Mouse (Mus musculus) spleen, adult 2 months (tissue): ENCODE data around the gene Hpse. TPM values are rescaled to one million over a fixed set of nuclear protein-coding genes. Genes with fewer than 3 reads are reported as not detected.

ENCODE experiments used
- DNase-seq, 2 experiments: peaks; one replicate each; pipeline versions ENCODE4 v3.0.0 to v3.0.0-alpha.2; 2012 to 2021; ENCODE audit warnings: low spot score in 2 of 2, low read depth in 1 of 2
- H3K27ac ChIP-seq: fragments of 200-500 bp; 2 replicates; pipeline ENCODE4 v1.5.1; 2012; ENCODE audit warnings: low read length, inconsistent platforms; ENCODE audit not compliant: insufficient read depth
- H3K27me3 ChIP-seq: fragments of 200-500 bp; 2 replicates; pipeline ENCODE4 v1.6.1; 2012; ENCODE audit warnings: mild to moderate bottlenecking, moderate library complexity, low read length, inconsistent platforms; ENCODE audit not compliant: control insufficient read depth, insufficient read depth
- H3K36me3 ChIP-seq: fragments of 200-500 bp; 2 replicates; pipeline ENCODE4 v1.6.1; 2012; ENCODE audit warnings: mild to moderate bottlenecking, low read length, inconsistent platforms; ENCODE audit not compliant: control insufficient read depth, insufficient read depth
- H3K4me1 ChIP-seq: fragments of 200-500 bp; 2 replicates; pipeline ENCODE4 v1.6.1; 2011; ENCODE audit warnings: inconsistent platforms; ENCODE audit not compliant: control insufficient read depth, insufficient read depth, insufficient read length
- H3K4me3 ChIP-seq: fragments of 200-500 bp; 2 replicates; pipeline ENCODE4 v1.5.1; 2011; ENCODE audit warnings: mild to moderate bottlenecking, inconsistent platforms; ENCODE audit not compliant: insufficient read depth, insufficient read length; ENCODE audit errors: extremely low read depth
- CTCF ChIP-seq: fragments of 200-500 bp; IDR thresholded peaks from 2 replicates; pipeline ENCODE4 v1.5.1; 2011; ENCODE audit warnings: mild to moderate bottlenecking, inconsistent platforms; ENCODE audit not compliant: insufficient read depth, insufficient read length, insufficient replicate concordance; ENCODE audit errors: extremely low read depth
- POLR2A ChIP-seq: fragments of 200-500 bp; IDR thresholded peaks from 2 replicates; pipeline ENCODE4 v1.6.1; 2011; ENCODE audit warnings: low read depth, low read length, inconsistent platforms
- WGBS: fragments of 180-500 bp; shearing (Covaris S2); methylation state at CpG from one replicate; pipeline ENCODE4 v1.1.7; 2018; 5-methylcytosine and 5-hydroxymethylcytosine counted together
- polyA plus RNA-seq: library from polyadenylated mRNA; depleted of rRNA; stranded (reverse); fragments of >200 nt; gene quantifications from 2 replicates; pipeline ENCODE4 v1.2.3, GENCODE M21; 2012

Hpse gene
- polyA plus RNA-seq, 1 experiment, result 7.3 TPM

GRCm38 (mm10) chr5:100716762-100717161 lies 2.8 kb downstream of the Hpse start:
- Histone ChIP-seq H3K27ac (no peak overlapping the region), H3K4me3 (no peak overlapping the region), H3K36me3 (no peaks in the 10 kb centered on the region), H3K27me3 (no peaks in the 10 kb centered on the region), H3K4me1 (peaks cover 17% of the 10 kb centered on the region; the same call in 1 of the 2 replicates)
- 68% methylated on average over 15 of the region's 15 CpGs for WGBS
- no peak for DNase-seq
- TF ChIP-seq POLR2A (no peak), CTCF (no peak)

- TF ChIP-seq CTCF (no peak), POLR2A (no peak)
- peaks cover 2% of the 10 kb centered on the region for H3K36me3 ChIP-seq
- H3K4me3 ChIP-seq, result no peak overlapping the region
- 70% methylated on average over 6 of the region's 6 CpGs for WGBS
- no peak for DNase-seq
- H3K4me1 ChIP-seq, result peaks cover 12% of the 10 kb centered on the region; the same call in 1 of the 2 replicates
- H3K27ac ChIP-seq, result no peak overlapping the region
- no peaks in the 10 kb centered on the region for H3K27me3 ChIP-seq
These were observed 8.3 kb downstream of the Hpse start for GRCm38 (mm10) chr5:100711219-100711618.

GRCm38 (mm10) chr5:100710012-100710411 lies 9.5 kb downstream of the Hpse start:
- Histone ChIP-seq H3K4me1 (peaks cover 12% of the 10 kb centered on the region; the same call in 1 of the 2 replicates), H3K4me3 (no peak overlapping the region), H3K27ac (no peak overlapping the region), H3K36me3 (peaks cover 2% of the 10 kb centered on the region), H3K27me3 (no peaks in the 10 kb centered on the region)
- WGBS, result 34% methylated on average over 2 of the region's 2 CpGs
- no peak for DNase-seq
- TF ChIP-seq POLR2A, result no peak
- TF ChIP-seq CTCF, result no peak

GRCm38 (mm10) chr5:100709035-100709434 lies 10.5 kb downstream of the Hpse start:
- WGBS, result 75% methylated on average over 6 of the region's 6 CpGs
- TF ChIP-seq CTCF, result no peak
- TF ChIP-seq POLR2A, result no peak
- H3K4me3 ChIP-seq, result no peak overlapping the region
- peaks cover 2% of the 10 kb centered on the region for H3K36me3 ChIP-seq
- no peaks in the 10 kb centered on the region for H3K27me3 ChIP-seq
- DNase-seq, result no peak
- peaks cover 9% of the 10 kb centered on the region; the same call in 1 of the 2 replicates for H3K4me1 ChIP-seq
- no peak overlapping the region for H3K27ac ChIP-seq

DNA sequence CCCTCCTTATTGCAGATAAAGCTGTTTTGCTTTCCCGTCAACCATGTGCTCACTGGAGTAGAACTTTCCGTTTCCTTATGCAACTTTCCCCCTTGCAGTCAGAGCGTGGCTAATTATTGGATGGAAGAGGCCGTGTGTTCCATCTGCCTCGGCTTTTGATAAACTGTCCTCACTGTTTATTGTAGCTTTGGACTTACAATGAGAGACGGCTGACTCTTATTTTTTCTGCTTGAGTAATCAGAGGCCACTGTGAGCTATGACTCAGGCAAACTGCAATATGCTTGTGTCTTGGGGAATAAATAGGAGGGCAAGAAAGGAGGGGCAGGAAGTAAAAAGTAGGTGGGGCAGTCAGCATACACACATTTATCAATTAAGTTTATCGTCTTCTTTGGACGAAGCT lies 12.8 kb downstream of the Hpse start:
- TF ChIP-seq POLR2A (no peak), CTCF (no peak)
- Histone ChIP-seq H3K27me3 (no peaks in the 10 kb centered on the region), H3K4me3 (no peak overlapping the region), H3K36me3 (peaks cover 2% of the 10 kb centered on the region), H3K27ac (no peak overlapping the region), H3K4me1 (no peaks in the 10 kb centered on the region)
- WGBS, result 67% methylated on average over 8 of the region's 8 CpGs
- no peak for DNase-seq

- no peak for DNase-seq
- no peak overlapping the region for H3K27ac ChIP-seq
- peaks cover 2% of the 10 kb centered on the region for H3K36me3 ChIP-seq
- no peaks in the 10 kb centered on the region for H3K27me3 ChIP-seq
- no peak for TF ChIP-seq POLR2A
- no peak for TF ChIP-seq CTCF
- H3K4me1 ChIP-seq, result no peaks in the 10 kb centered on the region
- H3K4me3 ChIP-seq, result no peak overlapping the region
- 97% methylated on average over 2 of the region's 2 CpGs for WGBS
These were observed 15.2 kb downstream of the Hpse start for GRCm38 (mm10) chr5:100704272-100704671.

- no peak for DNase-seq
- no peaks in the 10 kb centered on the region; the same call in 1 of the 2 replicates for H3K36me3 ChIP-seq
- TF ChIP-seq POLR2A, result no peak
- no peak for TF ChIP-seq CTCF
- 88% methylated on average over 3 of the region's 3 CpGs for WGBS
- no peaks in the 10 kb centered on the region for H3K4me1 ChIP-seq
- no peaks in the 10 kb centered on the region for H3K27me3 ChIP-seq
- H3K4me3 ChIP-seq, result no peak overlapping the region
- no peak overlapping the region for H3K27ac ChIP-seq
These were observed 17.2 kb downstream of the Hpse start for GRCm38 (mm10) chr5:100702325-100702724.
